9 mouse cellular contexts compared by ENCODE assay signal in genomic region chr17:56509707-56510472, GRCm38 (mm10). TPM values are rescaled to one million over a fixed set of nuclear protein-coding genes. Genes with fewer than 3 reads are reported as not detected.
DNase-seq lines count a peak whose midpoint lies in the region; ATAC-seq and TF ChIP-seq lines count a peak whose summit lies in the region.
"Had no signal": no experiment of that assay in that cellular context is flagged by ENCODE, and none has a peak within 500 bp of the region (broad histone marks: within the 10 kb centered on the region; RNA-seq: fewer than 3 reads in every experiment).

No protein-coding gene starts in this region.

- H3K36me3 ChIP-seq in lung, embryonic 15.5 days, result no peaks in the 10 kb centered on the region
- no peaks in the 10 kb centered on the region for H3K36me3 ChIP-seq in hindbrain, embryonic 16.5 days (ENCODE audit: control insufficient read depth, insufficient read depth, low read length)
- H3K36me3 ChIP-seq in midbrain, embryonic 11.5 days (ENCODE audit: control insufficient read depth, insufficient read depth, low read length), result no peaks in the 10 kb centered on the region

- H3K27ac ChIP-seq in lung, embryonic 15.5 days, result no peak overlapping the region
- H3K27ac ChIP-seq in hindbrain, embryonic 16.5 days (ENCODE audit: low read depth, low read length), result peak overlapping the region; percentile 49
- H3K27ac ChIP-seq in midbrain, embryonic 11.5 days (ENCODE audit: low read depth, low read length), result no peak overlapping the region

- H3K4me2 ChIP-seq in lung, embryonic 15.5 days, result 0 out of 2 replicates have a peak overlapping the region, but pooled peaks have one; percentile 5
- peak overlapping the region; percentile 9; the same call in 1 of the 2 replicates for H3K4me2 ChIP-seq in hindbrain, embryonic 16.5 days (ENCODE audit: low read length)
- H3K4me2 ChIP-seq in midbrain, embryonic 11.5 days, result peak overlapping the region; percentile 16; the same call in 1 of the 2 replicates

- no peak for TF ChIP-seq POLR2A in lung, adult 2 months (IDR thresholded peaks at IDR 0.05; ENCODE audit: borderline replicate concordance, extremely low read depth, low read depth, low read length)

- H3K4me1 ChIP-seq in lung, embryonic 15.5 days, result peaks cover 28% of the 10 kb centered on the region
- H3K4me1 ChIP-seq in lung, adult 2 months (ENCODE audit: control insufficient read depth, insufficient read depth, low read length), result no peaks in the 10 kb centered on the region
- H3K4me1 ChIP-seq in hindbrain, embryonic 16.5 days (ENCODE audit: control insufficient read depth, insufficient read depth, low read depth, low read length), result peaks cover 22% of the 10 kb centered on the region
- H3K4me1 ChIP-seq in midbrain, embryonic 11.5 days (ENCODE audit: control insufficient read depth, insufficient read depth, low read length), result peaks cover 10% of the 10 kb centered on the region; the same call in 1 of the 2 replicates

- no peaks in the 10 kb centered on the region for H3K9me3 ChIP-seq in lung, embryonic 15.5 days
- no peaks in the 10 kb centered on the region for H3K9me3 ChIP-seq in hindbrain, embryonic 16.5 days (ENCODE audit: control insufficient read depth, low read length)
- no peaks in the 10 kb centered on the region for H3K9me3 ChIP-seq in midbrain, embryonic 11.5 days (ENCODE audit: control insufficient read depth, low read length)

- DNase-seq in lung, adult 2 months, result no peak
- DNase-seq in cerebellum, postnatal 14 days, result peak; percentile 87 to 89
- DNase-seq in midbrain, embryonic 11.5 days (ENCODE audit: low spot score, missing footprints), result no peak
- no peak for DNase-seq in adrenal gland, adult (ENCODE audit: inconsistent age in 2 of 2, low spot score in 1 of 2)
- no peak for DNase-seq in ovary, adult 18-20 months (ENCODE audit: low spot score)
- no peak for DNase-seq in adrenal gland, adult 8-10 months

- H3K27me3 ChIP-seq in lung, embryonic 15.5 days, result peaks cover 65% of the 10 kb centered on the region
- peaks cover 24% of the 10 kb centered on the region for H3K27me3 ChIP-seq in hindbrain, embryonic 16.5 days (replicated peaks; ENCODE audit: control insufficient read depth, insufficient read depth, low read length)
- H3K27me3 ChIP-seq in midbrain, embryonic 11.5 days (ENCODE audit: control insufficient read depth, insufficient read depth, low read length), result peaks cover 38% of the 10 kb centered on the region

- H3K4me3 ChIP-seq in lung, embryonic 15.5 days, result no peak overlapping the region
- no peak overlapping the region for H3K4me3 ChIP-seq in lung, adult 2 months (replicated peaks; ENCODE audit: extremely low read depth, low read depth, low read length)
- no peak overlapping the region for H3K4me3 ChIP-seq in hindbrain, embryonic 16.5 days (ENCODE audit: low read length)
- no peak overlapping the region for H3K4me3 ChIP-seq in midbrain, embryonic 11.5 days (ENCODE audit: low read depth, low read length)

- no peak overlapping the region for H3K9ac ChIP-seq in lung, embryonic 15.5 days
- no peak overlapping the region for H3K9ac ChIP-seq in hindbrain, embryonic 16.5 days (ENCODE audit: low read depth, low read length)
- 0 out of 2 replicates have a peak overlapping the region, but pooled peaks have one; percentile 1 for H3K9ac ChIP-seq in midbrain, embryonic 11.5 days (ENCODE audit: low read length)

- WGBS in lung, embryonic 15.5 days, result 11% methylated on average over 32 of the region's 37 CpGs
- WGBS in lung, adult 2 months, result 12% methylated on average over 33 of the region's 37 CpGs
- WGBS in hindbrain, embryonic 16.5 days, result 7% methylated on average over 29 of the region's 37 CpGs
- 7% methylated on average over 35 of the region's 37 CpGs for WGBS in midbrain, embryonic 11.5 days

- no peak for TF ChIP-seq CTCF in lung, adult 2 months (IDR thresholded peaks at IDR 0.05; ENCODE audit: insufficient read depth, low read length)

- ATAC-seq in lung, embryonic 15.5 days (ENCODE audit: borderline replicate concordance, extremely low read depth, low FRiP score, low TSS enrichment), result no peak
- no peak; the same call in 1 of the 2 replicates for ATAC-seq in hindbrain, embryonic 16.5 days
- peak; percentile 16; the same call in 1 of the 2 replicates for ATAC-seq in midbrain, embryonic 11.5 days (ENCODE audit: low FRiP score)

RNA-seq across cellular contexts. Expression of gene Znrf4, which starts 2.3 kb away (rescaled TPM):
- polyA plus RNA-seq in lung, embryonic 15.5 days (2015; fragmentation: Nextera tagmentation; extraction: Ambion mirVana), result not detected in 2 replicates
- polyA plus RNA-seq in lung, adult 2 months (2012; rRNA removed), result 0.17 and 0.22 TPM in 2 replicates
- not detected in 2 replicates for polyA plus RNA-seq in hindbrain, embryonic 16.5 days (2015; fragmentation: Nextera tagmentation; extraction: Ambion mirVana)
- not detected in 2 replicates for polyA plus RNA-seq in midbrain, embryonic 11.5 days (2014; fragmentation: Nextera tagmentation; extraction: Ambion mirVana)
- total RNA-seq in adrenal gland, adult 8-10 months (2022), result not detected
- total RNA-seq: layer of hippocampus, adult 18-20 months had no signal

RNA-seq across cellular contexts. Expression of gene Ptprs, which starts 33.6 kb away (rescaled TPM):
- polyA plus RNA-seq in lung, embryonic 15.5 days (2015; fragmentation: Nextera tagmentation; extraction: Ambion mirVana), result 73.4 and 77.9 TPM in 2 replicates
- 128 and 171 TPM in 2 replicates for polyA plus RNA-seq in lung, adult 2 months (2012; rRNA removed)
- 229 and 264 TPM in 2 replicates for polyA plus RNA-seq in hindbrain, embryonic 16.5 days (2015; fragmentation: Nextera tagmentation; extraction: Ambion mirVana)
- 115 and 125 TPM in 2 replicates for polyA plus RNA-seq in midbrain, embryonic 11.5 days (2014; fragmentation: Nextera tagmentation; extraction: Ambion mirVana)
- total RNA-seq in adrenal gland, adult 8-10 months (2022), result 100 to 1,000 TPM; 253 to 392 (median 313) TPM

RNA-seq across cellular contexts. Expression of gene Gm20219, which starts 44.3 kb away (rescaled TPM):
- polyA plus RNA-seq in lung, embryonic 15.5 days (2015; fragmentation: Nextera tagmentation; extraction: Ambion mirVana), result 2.4 and 4.5 TPM in 2 replicates
- polyA plus RNA-seq in lung, adult 2 months (2012; rRNA removed), result 10.2 and 16.7 TPM in 2 replicates
- 0.95 and 1.1 TPM in 2 replicates for polyA plus RNA-seq in hindbrain, embryonic 16.5 days (2015; fragmentation: Nextera tagmentation; extraction: Ambion mirVana)
- 0.45 and 0.58 TPM in 2 replicates for polyA plus RNA-seq in midbrain, embryonic 11.5 days (2014; fragmentation: Nextera tagmentation; extraction: Ambion mirVana)
- total RNA-seq in adrenal gland, adult 8-10 months (2022), result 1 to 10 TPM in 2 of 4 experiments, under 1 TPM in 2; 0.73 to 2.1 (median 1.1) TPM

Comparison
In these comparisons a context has a peak if more than half of its experiments do, and no peak if none do; other contexts are left out.
1. DNase-seq: peak in cerebellum, postnatal 14 days (2 of 2); none in lung, adult 2 months (single experiment), midbrain, embryonic 11.5 days (single experiment), adrenal gland, adult (0 of 2), ovary, adult 18-20 months (single experiment) and adrenal gland, adult 8-10 months (single experiment).
2. Peak in every context shown above with its lines, with median percentiles within 50 percentile points of each other: H3K4me2 ChIP-seq.